Mouse (Mus musculus) heart, adult 2 months (tissue): Measurements from ENCODE around the gene Khnyn. TPM values are rescaled to one million over a fixed set of nuclear protein-coding genes. Genes with fewer than 3 reads are reported as not detected.

Experiments
- DNase-seq, 2 experiments: peaks; one replicate each; pipeline ENCODE4 v3.0.0; 2021
- H3K27ac ChIP-seq: fragments of 200-600 bp; 2 replicates; pipeline ENCODE4 v1.8.1; 2022
- H3K27me3 ChIP-seq: fragments of 200-500 bp; 2 replicates; pipeline ENCODE4 v1.6.1; 2012; ENCODE audit warnings: mild to moderate bottlenecking, low read length, inconsistent platforms, mixed read lengths; ENCODE audit not compliant: control insufficient read depth, insufficient read depth
- H3K36me3 ChIP-seq: fragments of 200-500 bp; 2 replicates; pipeline ENCODE4 v1.6.1; 2012; ENCODE audit warnings: low read length, inconsistent platforms; ENCODE audit not compliant: control insufficient read depth, insufficient read depth
- H3K4me1 ChIP-seq: fragments of 200-500 bp; 2 replicates; pipeline ENCODE4 v1.6.1; 2011; ENCODE audit warnings: low read length; ENCODE audit not compliant: control insufficient read depth, insufficient read depth
- H3K4me3 ChIP-seq: fragments of 200-600 bp; 2 replicates; pipeline ENCODE4 v1.8.1; 2022
- H3K79me2 ChIP-seq: fragments of 200-500 bp; replicated peaks from 2 replicates; pipeline ENCODE4 v1.6.1; 2012; ENCODE audit warnings: mild to moderate bottlenecking, inconsistent platforms, low read length, moderate library complexity, mixed read lengths; ENCODE audit not compliant: control insufficient read depth, insufficient read depth
- H3K9ac ChIP-seq: fragments of 200-500 bp; 2 replicates; pipeline ENCODE4 v1.6.1; 2012; ENCODE audit warnings: low read depth, mild to moderate bottlenecking, control low read depth, inconsistent platforms, low read length, mixed read lengths
- CTCF ChIP-seq: fragments of 200-600 bp; IDR thresholded peaks from 2 replicates; pipeline ENCODE4 v1.8.1; 2022; ENCODE audit warnings: antibody characterized with exemption, mild to moderate bottlenecking, moderate library complexity
- EP300 ChIP-seq: fragments of 200-500 bp; IDR thresholded peaks from 2 replicates; pipeline ENCODE4 v1.6.1; 2011; ENCODE audit warnings: low read depth, low read length, control low read depth; ENCODE audit not compliant: insufficient read depth
- POLR2A ChIP-seq: fragments of 200-500 bp; IDR thresholded peaks from 2 replicates; pipeline ENCODE4 v1.6.1; 2011; ENCODE audit warnings: mild to moderate bottlenecking, low read depth, low read length, control low read depth; ENCODE audit not compliant: insufficient read depth
- WGBS: fragments of 180-500 bp; shearing (Covaris S2); methylation state at CpG from one replicate; pipeline ENCODE4 v1.1.7; 2018; 5-methylcytosine and 5-hydroxymethylcytosine counted together
- intact Hi-C: fragments of 180-260 bp; cut with DNase I; formaldehyde crosslinking; loops from one replicate; pipeline ENCODE4 v1.15.1; 2025
- polyA plus RNA-seq: library from polyadenylated mRNA; depleted of rRNA; stranded (reverse); fragments of >200 nt; gene quantifications from 2 replicates; pipeline ENCODE4 v1.2.3, GENCODE M21; 2012
- total RNA-seq, 2 experiments: library from RNA; stranded (reverse); gene quantifications; 2 replicates each; pipeline ENCODE4 v1.2.3; 2021

Gene Khnyn
- total and polyA plus RNA-seq, 3 experiments = 8.8 to 11.6 (median 9.3) TPM

- WGBS = 13% methylated on average over 30 of the region's 30 CpGs
- Histone ChIP-seq H3K9ac (no peak overlapping the region), H3K27ac (no peak overlapping the region), H3K27me3 (peaks cover 2% of the 10 kb centered on the region; the same call in 1 of the 2 replicates), H3K4me1 (peaks cover 5% of the 10 kb centered on the region; the same call in 1 of the 2 replicates), H3K36me3 (no peaks in the 10 kb centered on the region), H3K4me3 (peak overlapping the region; percentile 2; the same call in 1 of the 2 replicates), H3K79me2 (no peaks in the 10 kb centered on the region)
- DNase-seq = peak; percentile 75 to 82
- intact Hi-C loops = loop anchor here (1.0 kb wide), 1 partner anchor 44 kb away; no protein-coding TSS in a partner anchor
- TF ChIP-seq CTCF (peak; percentile 97), EP300 (peak; percentile 68; the same call in 1 of the 2 replicates), POLR2A (0 out of 2 replicates have a peak, but pooled peaks have one; percentile 6)
These were observed 10.7 kb upstream of the Khnyn start for GRCm38 (mm10) chr14:55873714-55874683.

- intact Hi-C loops = no loop called here
- DNase-seq = no peak
- peaks cover 5% of the 10 kb centered on the region; the same call in 1 of the 2 replicates for H3K4me1 ChIP-seq
- WGBS = 18% methylated on average over 14 of the region's 14 CpGs
- no peak overlapping the region for H3K4me3 ChIP-seq
- H3K27ac ChIP-seq = no peak overlapping the region
- no peaks in the 10 kb centered on the region for H3K36me3 ChIP-seq
- TF ChIP-seq POLR2A (no peak), CTCF (no peak), EP300 (no peak)
- no peaks in the 10 kb centered on the region for H3K79me2 ChIP-seq
- H3K9ac ChIP-seq = no peak overlapping the region
- H3K27me3 ChIP-seq = peaks cover 2% of the 10 kb centered on the region; the same call in 1 of the 2 replicates
These were observed 7.1 kb upstream of the Khnyn start for GRCm38 (mm10) chr14:55877469-55878315.

- Histone ChIP-seq H3K9ac (no peak overlapping the region), H3K79me2 (no peaks in the 10 kb centered on the region)
These were observed 6.3 kb upstream of the Khnyn start for GRCm38 (mm10) chr14:55878316-55878940.

GRCm38 (mm10) chr14:55879623-55880022 is 5.1 kb upstream of the Khnyn start:
- Histone ChIP-seq H3K4me3 (no peak overlapping the region), H3K27ac (no peak overlapping the region), H3K27me3 (peaks cover 2% of the 10 kb centered on the region; the same call in 1 of the 2 replicates), H3K4me1 (peaks cover 5% of the 10 kb centered on the region), H3K79me2 (no peaks in the 10 kb centered on the region), H3K36me3 (no peaks in the 10 kb centered on the region), H3K9ac (no peak overlapping the region)
- 25% methylated on average over 1 of the region's 1 CpGs for WGBS
- TF ChIP-seq EP300 (0 out of 2 replicates have a peak, but pooled peaks have one; percentile 39), POLR2A (no peak), CTCF (peak; percentile 92)
- intact Hi-C loops = loop anchor here (10.0 kb wide), 1 partner anchor 205 kb away; the partner anchor contains the start of genes Gmpr2 and Nedd8
- DNase-seq = peak; percentile 70 to 72

More at GRCm38 (mm10) chr14:55878316-55878940, 6.3 kb upstream of the Khnyn start:
- Histone ChIP-seq H3K27ac (no peak overlapping the region), H3K36me3 (no peaks in the 10 kb centered on the region), H3K27me3 (peaks cover 2% of the 10 kb centered on the region; the same call in 1 of the 2 replicates), H3K4me3 (no peak overlapping the region), H3K4me1 (peaks cover 5% of the 10 kb centered on the region; the same call in 1 of the 2 replicates)
- intact Hi-C loops = no loop called here
- DNase-seq = no peak
- TF ChIP-seq EP300 (no peak), CTCF (peak; percentile 37)
- 17% methylated on average over 7 of the region's 7 CpGs for WGBS

- H3K79me2 ChIP-seq = 0 out of 2 replicates have a peak, but pooled peaks cover 1% of the 10 kb centered on the region
- DNase-seq = no peak
- H3K4me1 ChIP-seq = peaks cover 5% of the 10 kb centered on the region
- H3K27me3 ChIP-seq = peaks cover 2% of the 10 kb centered on the region; the same call in 1 of the 2 replicates
- intact Hi-C loops = loop anchor here (10.0 kb wide), 1 partner anchor 206 kb away; the partner anchor contains the start of genes Gmpr2 and Nedd8
- H3K4me3 ChIP-seq = no peak overlapping the region
- no peaks in the 10 kb centered on the region for H3K36me3 ChIP-seq
- TF ChIP-seq POLR2A = no peak
- no peak for TF ChIP-seq CTCF
- TF ChIP-seq EP300 = no peak
- H3K9ac ChIP-seq = no peak overlapping the region
- H3K27ac ChIP-seq = no peak overlapping the region
- 48% methylated on average over 8 of the region's 8 CpGs for WGBS
These were observed 3.8 kb upstream of the Khnyn start for GRCm38 (mm10) chr14:55880982-55881381.
